Mouse (Mus musculus): ENCODE data around the gene Sec24d.

DNA sequence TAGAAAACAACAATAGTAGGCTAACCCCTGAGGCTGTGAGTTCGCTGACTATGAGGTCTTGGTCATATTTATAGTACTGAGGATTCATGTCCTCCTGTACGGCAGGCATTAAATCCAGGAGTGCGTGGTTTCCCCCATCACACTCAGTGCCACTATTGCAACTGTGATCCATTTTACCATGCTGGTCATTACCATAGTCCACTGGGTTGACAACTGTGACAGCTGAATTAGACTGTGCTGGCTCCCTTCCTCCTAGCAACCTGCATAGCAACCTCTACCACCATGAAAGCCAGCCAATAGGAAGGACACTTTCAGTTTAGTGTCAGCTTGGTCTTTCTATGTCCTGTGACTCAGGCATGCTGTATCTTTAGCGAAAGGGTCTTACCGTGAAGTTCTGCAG, 17.0 kb downstream of the Sec24d start:
- TF ChIP-seq HCFC1 (IDR thresholded peaks at IDR 0.05; ENCODE audit: borderline replicate concordance, insufficient read depth, low read length) (no peak), CHD2 (IDR thresholded peaks at IDR 0.05; ENCODE audit: low read depth, low read length) (no peak), ZC3H11A (IDR thresholded peaks at IDR 0.05; ENCODE audit: borderline replicate concordance, low read depth, low read length) (no peak)

Measured in ES-E14 (cell line).